Mouse (Mus musculus): ENCODE data around the gene Nbas.

GRCm38 (mm10) chr12:13249573-13249919, 19.4 kb upstream of the Nbas start:
- TF ChIP-seq CTCF (IDR thresholded peaks at IDR 0.05; ENCODE audit: borderline replicate concordance, insufficient read depth, low read length) (no peak), POLR2A (IDR thresholded peaks at IDR 0.05; ENCODE audit: low read depth, low read length) (no peak)
